Mouse (Mus musculus) frontal cortex, postnatal 36 days (tissue): ENCODE measurements around the gene Hist1h3f.
"Not testable (repeated sequence)": the region's sequence is repeated elsewhere in the genome, so short reads cannot be mapped to it uniquely, and the experiment has no call there.

Source experiments
- DNase-seq, 2 experiments: peaks; one replicate each; pipeline ENCODE4 v3.0.0; 2022; ENCODE audit warnings: low spot score in 2 of 2

Hist1h3f gene

GRCm38 (mm10) chr13:23582219-23583056 lies 38.6 kb downstream of the Hist1h3f start:
- DNase-seq = no peak

GRCm38 (mm10) chr13:23583387-23584068 lies 39.7 kb downstream of the Hist1h3f start:
- DNase-seq = no peak

GRCm38 (mm10) chr13:23584331-23584730 lies 40.5 kb downstream of the Hist1h3f start:
- DNase-seq = no peak

- DNase-seq = peak; percentile 71 to 81
Measured at GRCm38 (mm10) chr13:23585029-23585441, 41.2 kb downstream of the Hist1h3f start.

- peak; percentile 69 to 89 for DNase-seq
Measured at GRCm38 (mm10) chr13:23585442-23586098, 41.7 kb downstream of the Hist1h3f start.

GRCm38 (mm10) chr13:23586099-23586939 lies 42.5 kb downstream of the Hist1h3f start:
- no peak for DNase-seq

GRCm38 (mm10) chr13:23586940-23587225 lies 43.0 kb downstream of the Hist1h3f start:
- DNase-seq = no peak

- no peak for DNase-seq
Measured at GRCm38 (mm10) chr13:23591206-23591605, 47.4 kb downstream of the Hist1h3f start.

- DNase-seq = not testable (repeated sequence)
Measured at GRCm38 (mm10) chr13:23591886-23592285, 48.0 kb downstream of the Hist1h3f start.

GRCm38 (mm10) chr13:23592614-23593013 lies 48.8 kb downstream of the Hist1h3f start:
- no peak for DNase-seq

GRCm38 (mm10) chr13:23593051-23593770 lies 49.4 kb downstream of the Hist1h3f start:
- no peak for DNase-seq
